Mouse (Mus musculus) stomach, embryonic 16.5 days (tissue): ENCODE results near the gene Casc3. TPM values are rescaled to one million over a fixed set of nuclear protein-coding genes. Genes with fewer than 3 reads are reported as not detected.

Experiments
- ATAC-seq: fragments of 200-750 bp; cut with Nextera tagmentation; 2 replicates; pipeline ENCODE4 v1.8.0; 2017; ENCODE audit warnings: moderate number of reproducible peaks, moderate TSS enrichment; ENCODE audit not compliant: insufficient read depth, low FRiP score
- H3K27ac ChIP-seq: fragments of 300-500 bp; sonication (generic); 2 replicates; pipeline ENCODE4 v1.5.1; 2014; ENCODE audit warnings: low read length
- H3K27me3 ChIP-seq: fragments of 300-500 bp; sonication (generic); 2 replicates; pipeline ENCODE4 v1.6.1; 2014; ENCODE audit warnings: low read length, control low read depth, mixed read lengths; ENCODE audit not compliant: control insufficient read depth, insufficient read depth
- H3K36me3 ChIP-seq: fragments of 300-500 bp; sonication (generic); 2 replicates; pipeline ENCODE4 v1.6.1; 2014; ENCODE audit warnings: low read length; ENCODE audit not compliant: control insufficient read depth, insufficient read depth
- H3K4me1 ChIP-seq: fragments of 300-500 bp; sonication (generic); 2 replicates; pipeline ENCODE4 v1.6.1; 2014; ENCODE audit warnings: low read length, control low read depth, mixed read lengths; ENCODE audit not compliant: control insufficient read depth, insufficient read depth
- H3K4me2 ChIP-seq: fragments of 300-500 bp; sonication (generic); 2 replicates; pipeline ENCODE4 v1.6.1; 2014; ENCODE audit warnings: low read depth, low read length, mixed read lengths
- H3K4me3 ChIP-seq: fragments of 300-500 bp; sonication (generic); replicated peaks from 2 replicates; pipeline ENCODE4 v1.5.1; 2014; ENCODE audit warnings: mild to moderate bottlenecking, low read length
- H3K9ac ChIP-seq: fragments of 300-500 bp; sonication (generic); 2 replicates; pipeline ENCODE4 v1.6.1; 2014; ENCODE audit warnings: low read length
- H3K9me3 ChIP-seq: fragments of 300-500 bp; sonication (generic); replicated peaks from 2 replicates; pipeline ENCODE4 v1.6.1; 2016; ENCODE audit warnings: low read length, control low read depth; ENCODE audit not compliant: control insufficient read depth
- WGBS: fragments of 180-500 bp; shearing (Covaris S2); extraction: QIAGEN DNeasy Blood & Tissue Kit; methylation state at CpG from one replicate; pipeline ENCODE4 v1.1.7; 2014; 5-methylcytosine and 5-hydroxymethylcytosine counted together
- polyA plus RNA-seq: library from polyadenylated mRNA; unstranded; fragments of >200 nt; fragmentation: Nextera tagmentation; extraction: Ambion mirVana; gene quantifications from 2 replicates; pipeline ENCODE4 v1.2.1, GENCODE M21; 2015

Gene Casc3
- polyA plus RNA-seq, 1 experiment from 2014 or later, result 26.3 TPM

GRCm38 (mm10) chr11:98829875-98830274 lies 25.2 kb downstream of the Casc3 start:
- H3K27ac ChIP-seq, result no peak overlapping the region
- no peaks in the 10 kb centered on the region for H3K9me3 ChIP-seq
- no peaks in the 10 kb centered on the region for H3K4me1 ChIP-seq
- no peak for ATAC-seq
- H3K4me3 ChIP-seq, result no peak overlapping the region
- H3K4me2 ChIP-seq, result no peak overlapping the region
- H3K36me3 ChIP-seq, result peaks cover 41% of the 10 kb centered on the region
- H3K27me3 ChIP-seq, result no peaks in the 10 kb centered on the region
- 67% methylated on average over 4 of the region's 4 CpGs for WGBS
- H3K9ac ChIP-seq, result no peak overlapping the region

GRCm38 (mm10) chr11:98835296-98835695 lies 30.6 kb downstream of the Casc3 start:
- Histone ChIP-seq H3K4me1 (peaks cover 14% of the 10 kb centered on the region; the same call in 1 of the 2 replicates), H3K9me3 (no peaks in the 10 kb centered on the region), H3K36me3 (0 out of 2 replicates have a peak, but pooled peaks cover 18% of the 10 kb centered on the region), H3K27ac (peak overlapping the region; percentile 86; the same call in 1 of the 2 replicates), H3K9ac (no peak overlapping the region), H3K27me3 (no peaks in the 10 kb centered on the region), H3K4me3 (no peak overlapping the region), H3K4me2 (no peak overlapping the region)
- WGBS, result 52% methylated on average over 5 of the region's 5 CpGs
- no peak for ATAC-seq

- H3K27ac ChIP-seq, result peak overlapping the region; percentile 86
- ATAC-seq, result no peak
- no peak overlapping the region for H3K9ac ChIP-seq
- H3K9me3 ChIP-seq, result no peaks in the 10 kb centered on the region
- H3K4me2 ChIP-seq, result peak overlapping the region; percentile 99; the same call in 1 of the 2 replicates
- no peaks in the 10 kb centered on the region for H3K27me3 ChIP-seq
- no peak overlapping the region for H3K4me3 ChIP-seq
- 0 out of 2 replicates have a peak, but pooled peaks cover 18% of the 10 kb centered on the region for H3K36me3 ChIP-seq
- H3K4me1 ChIP-seq, result peaks cover 14% of the 10 kb centered on the region; the same call in 1 of the 2 replicates
- 38% methylated on average over 3 of the region's 3 CpGs for WGBS
Measured at GRCm38 (mm10) chr11:98835725-98836124, 31.0 kb downstream of the Casc3 start.

GRCm38 (mm10) chr11:98836128-98836527 lies 31.4 kb downstream of the Casc3 start:
- Histone ChIP-seq H3K4me1 (peaks cover 14% of the 10 kb centered on the region; the same call in 1 of the 2 replicates), H3K27ac (peak overlapping the region; percentile 86), H3K4me3 (peak overlapping the region; percentile 82), H3K4me2 (peak overlapping the region; percentile 99), H3K27me3 (no peaks in the 10 kb centered on the region), H3K9ac (peak overlapping the region; percentile 89; the same call in 1 of the 2 replicates), H3K36me3 (0 out of 2 replicates have a peak, but pooled peaks cover 14% of the 10 kb centered on the region), H3K9me3 (no peaks in the 10 kb centered on the region)
- WGBS, result 21% methylated on average over 7 of the region's 7 CpGs
- ATAC-seq, result peak; percentile 22

- under 1% methylated on average over 43 of the region's 48 CpGs for whole genome bisulfite sequencing
- peaks cover 14% of the 10 kb centered on the region; the same call in 1 of the 2 replicates for H3K4me1 ChIP-seq
- H3K9me3 ChIP-seq, result no peaks in the 10 kb centered on the region
- peak within 1 kb of the TSS; percentile 86 for H3K27ac ChIP-seq
- peak within 1 kb of the TSS; percentile 99 for H3K4me2 ChIP-seq
- 0 out of 2 replicates have a peak, but pooled peaks cover 10% of the 10 kb centered on the region for H3K36me3 ChIP-seq
- peak within 1 kb of the TSS; percentile 89 for H3K9ac ChIP-seq
- peak within 1 kb of the TSS; percentile 82 for H3K4me3 ChIP-seq
- ATAC-seq, result peak; percentile 91
- no peaks in the 10 kb centered on the region for H3K27me3 ChIP-seq
Measured at GRCm38 (mm10) chr11:98836651-98837141, 32.0 kb downstream of the Casc3 start, which contains the start of gene Rapgefl1. Gene Rapgefl1, plus strand, starts transcription at chr11:98836785.

- Histone ChIP-seq H3K4me2 (peak overlapping the region; percentile 99), H3K27me3 (no peaks in the 10 kb centered on the region), H3K9me3 (no peaks in the 10 kb centered on the region), H3K27ac (peak overlapping the region; percentile 86), H3K4me1 (peaks cover 14% of the 10 kb centered on the region; the same call in 1 of the 2 replicates), H3K36me3 (0 out of 2 replicates have a peak, but pooled peaks cover 6% of the 10 kb centered on the region), H3K9ac (peak overlapping the region; percentile 89), H3K4me3 (peak overlapping the region; percentile 82)
- WGBS, result 2% methylated on average over 27 of the region's 29 CpGs
- peak; percentile 18; the same call in 1 of the 2 replicates for ATAC-seq
Measured at GRCm38 (mm10) chr11:98837231-98837704, 32.6 kb downstream of the Casc3 start.

GRCm38 (mm10) chr11:98837917-98838316 lies 33.2 kb downstream of the Casc3 start:
- 0 out of 2 replicates have a peak, but pooled peaks cover under 1% of the 10 kb centered on the region for H3K36me3 ChIP-seq
- 61% methylated on average over 11 of the region's 11 CpGs for WGBS
- H3K27me3 ChIP-seq, result no peaks in the 10 kb centered on the region
- peak overlapping the region; percentile 72 for H3K27ac ChIP-seq
- H3K9ac ChIP-seq, result peak overlapping the region; percentile 89
- no peak for ATAC-seq
- peak overlapping the region; percentile 99 for H3K4me2 ChIP-seq
- H3K4me3 ChIP-seq, result peak overlapping the region; percentile 82
- peaks cover 14% of the 10 kb centered on the region; the same call in 1 of the 2 replicates for H3K4me1 ChIP-seq
- no peaks in the 10 kb centered on the region for H3K9me3 ChIP-seq

GRCm38 (mm10) chr11:98838512-98838911 lies 33.8 kb downstream of the Casc3 start:
- Histone ChIP-seq H3K9me3 (no peaks in the 10 kb centered on the region), H3K4me2 (peak overlapping the region; percentile 99), H3K4me1 (peaks cover 14% of the 10 kb centered on the region; the same call in 1 of the 2 replicates), H3K4me3 (peak overlapping the region; percentile 82), H3K36me3 (no peaks in the 10 kb centered on the region), H3K27me3 (no peaks in the 10 kb centered on the region), H3K9ac (peak overlapping the region; percentile 19; the same call in 1 of the 2 replicates), H3K27ac (peak overlapping the region; percentile 72)
- WGBS, result 71% methylated on average over 9 of the region's 9 CpGs
- ATAC-seq, result no peak

GRCm38 (mm10) chr11:98839402-98839801 lies 34.7 kb downstream of the Casc3 start:
- Histone ChIP-seq H3K4me2 (peak overlapping the region; percentile 99), H3K36me3 (no peaks in the 10 kb centered on the region), H3K27me3 (no peaks in the 10 kb centered on the region), H3K9ac (no peak overlapping the region), H3K9me3 (no peaks in the 10 kb centered on the region), H3K4me1 (peaks cover 14% of the 10 kb centered on the region; the same call in 1 of the 2 replicates), H3K4me3 (no peak overlapping the region), H3K27ac (peak overlapping the region; percentile 72)
- WGBS, result 41% methylated on average over 6 of the region's 6 CpGs
- peak; percentile 69 for ATAC-seq
